Mouse (Mus musculus) heart, adult 2 months (tissue): ENCODE results near the gene Fdx1l. TPM values are rescaled to one million over a fixed set of nuclear protein-coding genes. Genes with fewer than 3 reads are reported as not detected.

Source experiments
- DNase-seq, 2 experiments: peaks; one replicate each; pipeline ENCODE4 v3.0.0; 2021
- H3K27ac ChIP-seq: fragments of 200-600 bp; 2 replicates; pipeline ENCODE4 v1.8.1; 2022
- H3K27me3 ChIP-seq: fragments of 200-500 bp; 2 replicates; pipeline ENCODE4 v1.6.1; 2012; ENCODE audit warnings: mild to moderate bottlenecking, low read length, inconsistent platforms, mixed read lengths; ENCODE audit not compliant: control insufficient read depth, insufficient read depth
- H3K36me3 ChIP-seq: fragments of 200-500 bp; 2 replicates; pipeline ENCODE4 v1.6.1; 2012; ENCODE audit warnings: low read length, inconsistent platforms; ENCODE audit not compliant: control insufficient read depth, insufficient read depth
- H3K4me1 ChIP-seq: fragments of 200-500 bp; 2 replicates; pipeline ENCODE4 v1.6.1; 2011; ENCODE audit warnings: low read length; ENCODE audit not compliant: control insufficient read depth, insufficient read depth
- H3K4me3 ChIP-seq: fragments of 200-600 bp; 2 replicates; pipeline ENCODE4 v1.8.1; 2022
- H3K79me2 ChIP-seq: fragments of 200-500 bp; replicated peaks from 2 replicates; pipeline ENCODE4 v1.6.1; 2012; ENCODE audit warnings: mild to moderate bottlenecking, inconsistent platforms, low read length, moderate library complexity, mixed read lengths; ENCODE audit not compliant: control insufficient read depth, insufficient read depth
- H3K9ac ChIP-seq: fragments of 200-500 bp; 2 replicates; pipeline ENCODE4 v1.6.1; 2012; ENCODE audit warnings: low read depth, mild to moderate bottlenecking, control low read depth, inconsistent platforms, low read length, mixed read lengths
- CTCF ChIP-seq: fragments of 200-600 bp; IDR thresholded peaks from 2 replicates; pipeline ENCODE4 v1.8.1; 2022; ENCODE audit warnings: antibody characterized with exemption, mild to moderate bottlenecking, moderate library complexity
- EP300 ChIP-seq: fragments of 200-500 bp; IDR thresholded peaks from 2 replicates; pipeline ENCODE4 v1.6.1; 2011; ENCODE audit warnings: low read depth, low read length, control low read depth; ENCODE audit not compliant: insufficient read depth
- POLR2A ChIP-seq: fragments of 200-500 bp; IDR thresholded peaks from 2 replicates; pipeline ENCODE4 v1.6.1; 2011; ENCODE audit warnings: mild to moderate bottlenecking, low read depth, low read length, control low read depth; ENCODE audit not compliant: insufficient read depth
- WGBS: fragments of 180-500 bp; shearing (Covaris S2); methylation state at CpG from one replicate; pipeline ENCODE4 v1.1.7; 2018; 5-methylcytosine and 5-hydroxymethylcytosine counted together
- intact Hi-C: fragments of 180-260 bp; cut with DNase I; formaldehyde crosslinking; loops from one replicate; pipeline ENCODE4 v1.15.1; 2025
- polyA plus RNA-seq: library from polyadenylated mRNA; depleted of rRNA; stranded (reverse); fragments of >200 nt; gene quantifications from 2 replicates; pipeline ENCODE4 v1.2.3, GENCODE M21; 2012
- total RNA-seq, 2 experiments: library from RNA; stranded (reverse); gene quantifications; 2 replicates each; pipeline ENCODE4 v1.2.3; 2021

Fdx1l gene
- total and polyA plus RNA-seq, 3 experiments = 35.8 to 51.1 (median 41.4) TPM

DNA sequence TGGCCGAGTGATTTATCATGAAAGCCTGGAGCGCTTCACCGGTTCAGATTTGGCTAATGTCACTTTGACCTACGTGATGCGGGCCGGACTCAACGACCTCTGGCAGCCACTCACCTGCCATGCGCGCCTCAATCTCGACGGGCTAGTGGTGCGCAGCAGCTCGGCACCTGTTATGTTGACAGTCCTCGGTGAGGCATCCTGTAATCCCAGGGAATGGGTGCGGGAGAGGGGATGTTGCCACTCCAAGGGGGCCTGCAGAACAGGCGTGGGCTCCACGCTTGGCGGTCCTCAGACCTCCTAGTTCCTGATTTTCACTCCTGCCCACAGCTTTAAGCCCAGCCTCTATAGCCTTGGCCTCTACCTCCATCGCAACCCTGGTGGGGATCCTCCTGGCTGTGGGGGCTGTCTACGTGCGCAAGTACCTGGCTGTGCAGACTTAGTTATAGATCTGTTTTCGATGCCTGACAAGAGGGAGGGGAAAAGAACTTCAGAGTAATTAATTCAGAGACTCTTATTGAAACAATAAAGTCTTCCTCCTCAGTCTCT lies 43.3 kb downstream of the Fdx1l start:
- Histone ChIP-seq H3K4me1 (peaks cover 3% of the 10 kb centered on the region), H3K27ac (peak overlapping the region; percentile 32; the same call in 1 of the 2 replicates), H3K79me2 (no peaks in the 10 kb centered on the region), H3K27me3 (peaks cover 3% of the 10 kb centered on the region), H3K9ac (no peak overlapping the region), H3K36me3 (no peaks in the 10 kb centered on the region), H3K4me3 (peak overlapping the region; percentile 45)
- DNase-seq = no peak
- 31% methylated on average over 22 of the region's 22 CpGs for WGBS
- intact Hi-C loops = loop anchor here (1.0 to 5.0 kb wide), 3 partner anchors 42 to 106 kb away; partner anchors contain the start of genes Fdx1l, Gm38431, Gm49373 and Raver1
- no peak for TF ChIP-seq POLR2A
- no peak for TF ChIP-seq CTCF
- TF ChIP-seq EP300 = no peak

GRCm38 (mm10) chr9:21029291-21030054 lies 43.9 kb downstream of the Fdx1l start, which contains the start of gene Icam4:
TSS of gene Icam4 (plus strand) at chr9:21029373.
- 3% methylated on average over 37 of the region's 37 CpGs for WGBS
- Histone ChIP-seq H3K4me3 (peak within 1 kb of the TSS; percentile 45), H3K27ac (0 out of 2 replicates have a peak within 1 kb of the TSS, but pooled peaks have one; percentile 0), H3K36me3 (no peaks in the 10 kb centered on the region), H3K27me3 (peaks cover 1% of the 10 kb centered on the region), H3K9ac (peak within 1 kb of the TSS; percentile 71), H3K4me1 (peaks cover 3% of the 10 kb centered on the region), H3K79me2 (no peaks in the 10 kb centered on the region)
- DNase-seq = peak; percentile 85 to 89
- TF ChIP-seq EP300 (0 out of 2 replicates have a peak, but pooled peaks have one; percentile 36), CTCF (peak; percentile 98; the same call in 1 of the 2 replicates), POLR2A (no peak)
- intact Hi-C loops = loop anchor here (1.0 to 5.0 kb wide), 6 partner anchors 15 to 127 kb away; partner anchors contain the start of genes Fdx1l, Gm38431, Gm49373 and Icam1

GRCm38 (mm10) chr9:21028560-21029110 lies 44.8 kb downstream of the Fdx1l start:
- Histone ChIP-seq H3K27me3 (peaks cover 1% of the 10 kb centered on the region; the same call in 1 of the 2 replicates), H3K4me1 (peaks cover 3% of the 10 kb centered on the region), H3K27ac (no peak overlapping the region), H3K9ac (no peak overlapping the region), H3K79me2 (no peaks in the 10 kb centered on the region), H3K4me3 (no peak overlapping the region), H3K36me3 (no peaks in the 10 kb centered on the region)
- 67% methylated on average over 6 of the region's 6 CpGs for WGBS
- intact Hi-C loops = loop anchor here (1.0 to 5.0 kb wide), 3 partner anchors 14 to 126 kb away; partner anchors contain the start of genes Icam1 and Mrpl4
- no peak for TF ChIP-seq CTCF
- no peak for TF ChIP-seq POLR2A
- no peak for TF ChIP-seq EP300
- DNase-seq = no peak

- no peaks in the 10 kb centered on the region for H3K79me2 ChIP-seq
- H3K9ac ChIP-seq = no peak overlapping the region
- no peak overlapping the region for H3K4me3 ChIP-seq
- H3K4me1 ChIP-seq = peaks cover 3% of the 10 kb centered on the region
- H3K36me3 ChIP-seq = no peaks in the 10 kb centered on the region
- WGBS = 76% methylated on average over 8 of the region's 8 CpGs
- no peak for DNase-seq
- no peak for TF ChIP-seq EP300
- TF ChIP-seq POLR2A = no peak
- TF ChIP-seq CTCF = no peak
- H3K27me3 ChIP-seq = no peaks in the 10 kb centered on the region
- intact Hi-C loops = loop anchor here (2.0 to 5.0 kb wide), 2 partner anchors 13 to 126 kb away; partner anchors contain the start of gene Icam1
- no peak overlapping the region for H3K27ac ChIP-seq
Measured at GRCm38 (mm10) chr9:21027774-21028290, 45.6 kb downstream of the Fdx1l start.

DNA sequence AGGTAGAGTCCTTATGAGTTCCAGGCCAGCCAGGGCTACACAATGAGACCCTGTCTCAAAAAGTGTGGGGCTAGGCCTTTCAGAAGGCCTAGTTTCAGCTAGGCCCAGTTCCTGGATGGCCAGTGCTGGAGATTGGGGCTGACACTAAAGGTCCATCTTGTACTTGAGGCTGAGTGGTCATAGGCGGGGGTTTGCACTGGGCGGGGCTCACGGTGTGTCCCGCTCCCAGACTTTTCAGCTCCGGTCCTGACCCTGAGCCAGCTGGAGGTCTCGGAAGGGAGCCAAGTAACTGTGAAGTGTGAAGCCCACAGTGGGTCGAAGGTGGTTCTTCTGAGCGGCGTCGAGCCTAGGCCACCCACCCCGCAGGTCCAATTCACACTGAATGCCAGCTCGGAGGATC lies 46.6 kb downstream of the Fdx1l start:
- H3K4me3 ChIP-seq = no peak overlapping the region
- no peak overlapping the region for H3K9ac ChIP-seq
- H3K4me1 ChIP-seq = peaks cover 3% of the 10 kb centered on the region
- no peaks in the 10 kb centered on the region for H3K27me3 ChIP-seq
- no peaks in the 10 kb centered on the region for H3K36me3 ChIP-seq
- 85% methylated on average over 12 of the region's 12 CpGs for WGBS
- intact Hi-C loops = loop anchor here (5.0 kb wide), 1 partner anchor 125 kb away; no protein-coding TSS in a partner anchor
- DNase-seq = no peak
- TF ChIP-seq CTCF (no peak), EP300 (no peak), POLR2A (no peak)
- no peak overlapping the region for H3K27ac ChIP-seq
- no peaks in the 10 kb centered on the region for H3K79me2 ChIP-seq
